Comparison of ENCODE assay signal across 26 mouse cellular contexts in the genomic region with DNA sequence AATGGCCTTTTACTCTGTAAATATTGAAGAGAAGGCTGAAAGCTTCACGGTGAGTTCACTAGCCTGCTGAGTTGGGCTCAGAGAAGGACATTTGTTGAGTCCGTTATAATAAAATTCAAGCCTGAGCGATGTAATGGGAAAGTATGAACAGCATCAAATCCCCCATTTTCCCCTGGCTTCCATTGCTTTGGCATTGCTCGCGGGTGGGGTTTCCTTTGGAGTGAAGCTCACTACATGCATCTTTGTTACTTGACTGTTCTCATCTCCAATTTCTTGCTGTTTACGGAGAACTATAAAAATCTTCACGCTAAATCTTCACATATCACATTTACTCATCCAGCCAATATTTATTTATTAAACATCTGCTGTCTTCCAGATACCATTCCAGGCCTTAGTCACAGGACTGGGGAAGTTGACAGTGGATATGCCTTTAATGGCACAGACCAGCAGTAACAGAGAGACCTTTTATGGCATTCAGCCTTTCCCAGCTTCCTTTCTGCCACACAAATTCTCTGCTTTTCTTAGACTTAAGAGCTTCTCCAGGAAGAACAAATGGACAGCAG.
A peak's percentile ranks its signal among the peaks of the same experiment; 100 is the strongest.
DNase-seq lines count a peak whose midpoint lies in the region; ATAC-seq and TF ChIP-seq lines count a peak whose summit lies in the region.
"Had no signal": no experiment of that assay in that cellular context is flagged by ENCODE, and none has a peak within 500 bp of the region (broad histone marks: within the 10 kb centered on the region; RNA-seq: fewer than 3 reads in every experiment).

No protein-coding gene starts in this region.

- H3K27me3 ChIP-seq in heart, embryonic 15.5 days, result no peaks in the 10 kb centered on the region
- H3K27me3 ChIP-seq in lung, embryonic 15.5 days, result no peaks in the 10 kb centered on the region
- no peaks in the 10 kb centered on the region for H3K27me3 ChIP-seq in limb, embryonic 14.5 days (ENCODE audit: control insufficient read depth, insufficient read depth, low read length)
- H3K27me3 ChIP-seq: embryonic facial prominence, embryonic 12.5 days; forebrain, embryonic 12.5 days; liver, embryonic 13.5 days; midbrain, embryonic 13.5 days had no signal

- DNase-seq in heart, postnatal 10 days, result no peak
- no peak for DNase-seq in lung, postnatal 36 days
- peak; percentile 64 for DNase-seq in limb, embryonic 14.5 days (ENCODE audit: low spot score)
- DNase-seq in skeletal muscle tissue, adult 2 months (ENCODE audit: low read depth, low spot score), result peak; percentile 24
- no peak for DNase-seq in left cerebral cortex, postnatal 10 days (ENCODE audit: extremely low spot score in 1 of 2, low spot score in 2 of 2)
- DNase-seq in adrenal gland, postnatal 36 days, result no peak
- DNase-seq: adrenal gland, adult 8-10 months; cerebellum, adult 18-20 months; cerebellum, postnatal 14 days; kidney, postnatal 4 days; layer of hippocampus, adult 9-11 months; left cerebral cortex, postnatal 4 days; liver, embryonic 13.5 days; lung, postnatal 14 days; thymus, adult 2 months had no signal

- intact Hi-C loops in heart, postnatal 10 days (cut with DNase I), result no loop called here
- intact Hi-C loops in left cerebral cortex, postnatal 10 days (cut with DNase I), result no loop called here

- peak overlapping the region; percentile 24 for H3K27ac ChIP-seq in heart, embryonic 15.5 days
- H3K27ac ChIP-seq in lung, embryonic 15.5 days, result peak overlapping the region; percentile 69
- no peak overlapping the region; the same call in 1 of the 2 replicates for H3K27ac ChIP-seq in limb, embryonic 14.5 days (replicated peaks; ENCODE audit: low read depth, low read length)
- H3K27ac ChIP-seq: embryonic facial prominence, embryonic 12.5 days; forebrain, embryonic 12.5 days; hindbrain, embryonic 10.5 days; left cerebral cortex, adult 2 months; liver, embryonic 13.5 days; midbrain, embryonic 13.5 days had no signal

- H3K4me3 ChIP-seq in heart, embryonic 15.5 days, result no peak overlapping the region
- H3K4me3 ChIP-seq in lung, embryonic 15.5 days, result no peak overlapping the region
- H3K4me3 ChIP-seq in limb, embryonic 14.5 days (replicated peaks; ENCODE audit: low read length), result no peak overlapping the region
- H3K4me3 ChIP-seq: embryonic facial prominence, embryonic 12.5 days; erythroblast, embryonic 14.5 days; forebrain, embryonic 12.5 days; hindbrain, embryonic 10.5 days; left cerebral cortex, adult 2 months; liver, embryonic 13.5 days; megakaryocyte, embryonic 14.5 days; midbrain, embryonic 13.5 days had no signal

- no peak overlapping the region for H3K4me2 ChIP-seq in heart, embryonic 15.5 days
- H3K4me2 ChIP-seq in lung, embryonic 15.5 days, result no peak overlapping the region
- no peak overlapping the region for H3K4me2 ChIP-seq in limb, embryonic 14.5 days (replicated peaks; ENCODE audit: low read depth, low read length, severe bottlenecking)
- H3K4me2 ChIP-seq: embryonic facial prominence, embryonic 12.5 days; forebrain, embryonic 12.5 days; liver, embryonic 13.5 days; midbrain, embryonic 13.5 days had no signal

- no peaks in the 10 kb centered on the region for H3K9me3 ChIP-seq in heart, embryonic 15.5 days (replicated peaks)
- H3K9me3 ChIP-seq in lung, embryonic 15.5 days, result no peaks in the 10 kb centered on the region
- no peaks in the 10 kb centered on the region for H3K9me3 ChIP-seq in limb, embryonic 14.5 days (ENCODE audit: control insufficient read depth, low read length)
- H3K9me3 ChIP-seq: embryonic facial prominence, embryonic 12.5 days; forebrain, embryonic 12.5 days; hindbrain, embryonic 10.5 days; liver, embryonic 13.5 days; megakaryocyte, embryonic 14.5 days; midbrain, embryonic 13.5 days had no signal

- 80% methylated on average over 7 of the region's 7 CpGs for WGBS in heart, embryonic 15.5 days
- WGBS in lung, embryonic 15.5 days, result 55% methylated on average over 7 of the region's 7 CpGs
- WGBS in limb, embryonic 14.5 days, result 67% methylated on average over 7 of the region's 7 CpGs

- H3K9ac ChIP-seq in heart, embryonic 15.5 days, result no peak overlapping the region
- H3K9ac ChIP-seq in lung, embryonic 15.5 days, result no peak overlapping the region
- no peak overlapping the region for H3K9ac ChIP-seq in limb, embryonic 14.5 days (ENCODE audit: low read depth, low read length, severe bottlenecking)
- H3K9ac ChIP-seq: embryonic facial prominence, embryonic 12.5 days; forebrain, embryonic 12.5 days; liver, embryonic 13.5 days; midbrain, embryonic 13.5 days had no signal

- H3K36me3 ChIP-seq in heart, embryonic 15.5 days, result no peaks in the 10 kb centered on the region
- 0 out of 2 replicates have a peak, but pooled peaks cover 2% of the 10 kb centered on the region for H3K36me3 ChIP-seq in lung, embryonic 15.5 days
- H3K36me3 ChIP-seq in limb, embryonic 14.5 days (ENCODE audit: control insufficient read depth, insufficient read depth, low read length), result 0 out of 2 replicates have a peak, but pooled peaks cover 8% of the 10 kb centered on the region
- H3K36me3 ChIP-seq: forebrain, embryonic 12.5 days; hindbrain, embryonic 10.5 days; liver, embryonic 13.5 days; midbrain, embryonic 13.5 days had no signal

- peaks cover 15% of the 10 kb centered on the region for H3K4me1 ChIP-seq in heart, embryonic 15.5 days (replicated peaks)
- peaks cover 36% of the 10 kb centered on the region for H3K4me1 ChIP-seq in lung, embryonic 15.5 days
- peaks cover 17% of the 10 kb centered on the region; the same call in 1 of the 2 replicates for H3K4me1 ChIP-seq in limb, embryonic 14.5 days (ENCODE audit: control insufficient read depth, insufficient read depth, low read length)
- H3K4me1 ChIP-seq: embryonic facial prominence, embryonic 12.5 days; forebrain, embryonic 12.5 days; hindbrain, embryonic 10.5 days; liver, embryonic 13.5 days; megakaryocyte, embryonic 14.5 days; midbrain, embryonic 13.5 days had no signal

- TF ChIP-seq POLR2A in limb, embryonic 14.5 days (IDR thresholded peaks at IDR 0.05; ENCODE audit: borderline replicate concordance, extremely low read depth, insufficient read depth, insufficient read length), result no peak

- ATAC-seq in heart, embryonic 15.5 days (replicated peaks; ENCODE audit: insufficient number of reproducible peaks, insufficient read depth, low FRiP score, low read depth), result no peak
- ATAC-seq in lung, embryonic 15.5 days (ENCODE audit: borderline replicate concordance, extremely low read depth, low FRiP score, low TSS enrichment), result peak; percentile 82; the same call in 1 of the 2 replicates
- ATAC-seq in limb, embryonic 14.5 days (ENCODE audit: low FRiP score, low read depth), result peak; percentile 82; the same call in 1 of the 2 replicates
- ATAC-seq: hindbrain, embryonic 16.5 days; intestine, embryonic 16.5 days; midbrain, embryonic 13.5 days had no signal

Comparison
In these comparisons a context has a peak if more than half of its experiments do, and no peak if none do; other contexts are left out.
1. DNase-seq: peak in limb, embryonic 14.5 days (single experiment) and skeletal muscle tissue, adult 2 months (single experiment); none in heart, postnatal 10 days (0 of 2), lung, postnatal 36 days (single experiment), left cerebral cortex, postnatal 10 days (0 of 2) and adrenal gland, postnatal 36 days (0 of 2).